Mouse (Mus musculus) embryo, embryonic 10.5 days (tissue): ENCODE measurements around the gene Fam149a.

Source experiments
- DNase-seq: peaks from one replicate; pipeline ENCODE4 v3.0.0-alpha.2; 2015; ENCODE audit warnings: low spot score

The Fam149a gene

GRCm38 (mm10) chr8:45381963-45382347, at the start of gene Fam149a:
Fam149a (minus strand) TSS chr8:45382291.
- DNase-seq = peak; percentile 68

GRCm38 (mm10) chr8:45420151-45420550, 38.1 kb upstream of the Fam149a start:
- DNase-seq = no peak

GRCm38 (mm10) chr8:45414965-45415364, 32.9 kb upstream of the Fam149a start:
- DNase-seq = no peak

GRCm38 (mm10) chr8:45410882-45411281, 28.8 kb upstream of the Fam149a start, which contains the start of gene Tlr3:
Tlr3 (minus strand) TSS chr8:45411080.
- DNase-seq = no peak

- DNase-seq = peak; percentile 75
These were observed 28.2 kb upstream of the Fam149a start for GRCm38 (mm10) chr8:45410146-45410880.

GRCm38 (mm10) chr8:45409702-45410101, 27.6 kb upstream of the Fam149a start:
- DNase-seq = no peak

GRCm38 (mm10) chr8:45383250-45383649, 1.2 kb upstream of the Fam149a start:
- no peak for DNase-seq

GRCm38 (mm10) chr8:45381075-45381962, 772 bp downstream of the Fam149a start:
- peak; percentile 28 for DNase-seq

GRCm38 (mm10) chr8:45380598-45380997, 1.5 kb downstream of the Fam149a start:
- DNase-seq = no peak

- DNase-seq = no peak
These were observed 8.0 kb downstream of the Fam149a start for GRCm38 (mm10) chr8:45374071-45374470.

GRCm38 (mm10) chr8:45367154-45367553, 14.9 kb downstream of the Fam149a start:
- DNase-seq = no peak

- DNase-seq = no peak
These were observed 18.9 kb downstream of the Fam149a start for GRCm38 (mm10) chr8:45363220-45363619.

- peak; percentile 54 for DNase-seq
These were observed 19.8 kb downstream of the Fam149a start for GRCm38 (mm10) chr8:45362323-45362722.

- DNase-seq = peak; percentile 49
These were observed 22.9 kb downstream of the Fam149a start for GRCm38 (mm10) chr8:45359091-45359605.

- peak; percentile 74 for DNase-seq
These were observed 23.8 kb downstream of the Fam149a start for GRCm38 (mm10) chr8:45358132-45358918.

GRCm38 (mm10) chr8:45355809-45356208, 26.3 kb downstream of the Fam149a start:
- DNase-seq = no peak

- DNase-seq = peak; percentile 88
These were observed 37.1 kb downstream of the Fam149a start for GRCm38 (mm10) chr8:45345031-45345430.

- DNase-seq = no peak
These were observed 37.8 kb downstream of the Fam149a start for GRCm38 (mm10) chr8:45344298-45344697.

- DNase-seq = no peak
These were observed 40.2 kb downstream of the Fam149a start for GRCm38 (mm10) chr8:45341630-45342628.

- DNase-seq = no peak
These were observed 48.6 kb downstream of the Fam149a start for GRCm38 (mm10) chr8:45333493-45333892.
